Mouse (Mus musculus) forebrain, embryonic 13.5 days (tissue): ENCODE measurements around the gene Tti1. TPM values are rescaled to one million over a fixed set of nuclear protein-coding genes. Genes with fewer than 3 reads are reported as not detected.
A peak's percentile ranks its signal among the peaks of the same experiment; 100 is the strongest.

Experiments used
- ATAC-seq: fragments of 200-750 bp; cut with Nextera tagmentation; 2 replicates; pipeline ENCODE4 v1.8.0; 2017
- H3K27ac ChIP-seq: fragments of 300-500 bp; sonication (generic); 2 replicates; pipeline ENCODE4 v1.5.1; 2015; ENCODE audit warnings: inconsistent platforms, mild to moderate bottlenecking, moderate library complexity
- H3K27me3 ChIP-seq: fragments of 300-500 bp; sonication (generic); 2 replicates; pipeline ENCODE4 v1.6.1; 2015; ENCODE audit warnings: mild to moderate bottlenecking, inconsistent platforms
- H3K36me3 ChIP-seq: fragments of 300-500 bp; sonication (generic); 2 replicates; pipeline ENCODE4 v1.6.1; 2015; ENCODE audit warnings: mild to moderate bottlenecking, inconsistent platforms; ENCODE audit not compliant: poor library complexity, severe bottlenecking
- H3K4me1 ChIP-seq: fragments of 300-500 bp; sonication (generic); 2 replicates; pipeline ENCODE4 v1.6.1; 2015; ENCODE audit warnings: inconsistent platforms
- H3K4me2 ChIP-seq: fragments of 300-500 bp; sonication (generic); 2 replicates; pipeline ENCODE4 v1.6.1; 2015; ENCODE audit warnings: inconsistent platforms, mild to moderate bottlenecking, moderate library complexity
- H3K4me3 ChIP-seq: fragments of 300-500 bp; sonication (generic); 2 replicates; pipeline ENCODE4 v1.5.1; 2015; ENCODE audit warnings: mild to moderate bottlenecking, inconsistent platforms
- H3K9ac ChIP-seq: fragments of 300-500 bp; sonication (generic); 2 replicates; pipeline ENCODE4 v1.6.1; 2015; ENCODE audit warnings: mild to moderate bottlenecking, inconsistent platforms
- H3K9me3 ChIP-seq: fragments of 300-500 bp; sonication (generic); replicated peaks from 2 replicates; pipeline ENCODE4 v1.6.1; 2016; ENCODE audit warnings: inconsistent platforms
- WGBS: fragments of 180-500 bp; shearing (Covaris S2); methylation state at CpG from one replicate; pipeline ENCODE4 v1.1.7; 2015; 5-methylcytosine and 5-hydroxymethylcytosine counted together
- polyA plus RNA-seq: library from polyadenylated mRNA; unstranded; fragments of >200 nt; fragmentation: Nextera tagmentation; extraction: Ambion mirVana; gene quantifications from 2 replicates; pipeline ENCODE4 v1.2.1, GENCODE M21; 2015

Gene Tti1
- polyA plus RNA-seq, 1 experiment from 2014 or later = 21.0 TPM

DNA sequence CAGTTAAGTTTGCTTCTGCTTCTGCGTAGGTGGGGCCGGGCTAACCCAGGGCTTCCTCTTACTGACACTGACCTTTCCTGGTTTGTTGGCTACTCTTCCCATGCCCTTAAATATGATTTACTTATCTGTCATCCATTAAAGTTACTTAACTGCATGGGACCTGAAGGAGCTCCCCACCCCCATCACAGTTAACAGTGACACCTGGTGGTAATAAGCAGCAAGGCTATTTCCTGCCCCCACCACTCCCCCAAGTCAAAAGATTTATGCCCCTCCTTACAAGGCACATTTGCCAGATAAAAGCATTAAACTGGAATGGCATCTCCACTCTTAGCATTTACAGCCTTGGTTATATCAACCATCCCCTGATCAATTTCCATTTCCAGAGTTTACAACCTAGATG, 38.3 kb downstream of the Tti1 start:
- Histone ChIP-seq H3K27me3 (no peaks in the 10 kb centered on the region), H3K9me3 (no peaks in the 10 kb centered on the region), H3K27ac (no peak overlapping the region), H3K9ac (no peak overlapping the region), H3K4me2 (no peak overlapping the region), H3K4me1 (peaks cover 13% of the 10 kb centered on the region; the same call in 1 of the 2 replicates), H3K4me3 (no peak overlapping the region), H3K36me3 (peaks cover 38% of the 10 kb centered on the region)
- 96% methylated on average over 2 of the region's 2 CpGs for WGBS
- no peak for ATAC-seq

DNA sequence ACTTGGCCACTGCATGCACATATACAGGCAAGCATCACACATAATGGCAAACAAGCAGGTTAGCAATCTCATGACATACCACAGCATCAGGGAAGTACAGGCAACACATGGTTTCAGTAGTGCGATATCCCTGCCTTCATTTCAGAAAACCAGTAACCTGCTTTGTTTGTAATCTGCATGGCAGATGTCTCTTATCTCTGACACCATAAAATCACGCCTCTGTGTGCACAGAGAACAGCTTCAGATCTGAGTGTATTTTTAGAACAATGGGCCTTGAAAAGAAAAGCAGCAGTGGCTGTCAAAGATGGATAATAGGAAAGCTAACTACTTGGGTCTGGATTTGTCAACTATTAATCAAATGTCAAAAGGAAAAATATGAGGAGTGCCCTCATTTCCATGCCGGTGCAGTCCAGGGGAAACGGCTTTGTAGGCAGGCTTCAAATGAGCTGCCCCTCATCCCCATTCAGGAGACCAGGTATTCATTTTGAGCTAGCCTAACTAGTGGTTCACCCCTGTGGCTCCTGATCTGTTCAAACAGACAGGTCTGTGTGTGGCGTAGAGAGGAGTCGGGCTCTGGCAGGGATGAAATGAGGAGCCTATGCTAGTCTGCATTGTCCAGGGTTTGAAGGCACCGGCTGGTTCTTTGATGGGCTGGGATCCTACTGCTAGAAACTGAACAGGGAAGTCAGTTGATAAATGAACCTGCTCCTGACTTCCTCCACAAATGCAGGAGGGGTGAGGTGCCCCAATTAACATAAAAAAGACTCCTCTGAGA, 39.6 kb downstream of the Tti1 start:
- Histone ChIP-seq H3K4me2 (no peak overlapping the region), H3K36me3 (peaks cover 27% of the 10 kb centered on the region), H3K4me1 (peaks cover 13% of the 10 kb centered on the region; the same call in 1 of the 2 replicates), H3K4me3 (no peak overlapping the region), H3K9ac (no peak overlapping the region), H3K27me3 (no peaks in the 10 kb centered on the region), H3K27ac (peak overlapping the region; percentile 37; the same call in 1 of the 2 replicates), H3K9me3 (no peaks in the 10 kb centered on the region)
- peak; percentile 50; the same call in 1 of the 2 replicates for ATAC-seq
- 67% methylated on average over 7 of the region's 7 CpGs for WGBS

GRCm38 (mm10) chr2:157986235-157986634, 42.0 kb downstream of the Tti1 start:
- Histone ChIP-seq H3K9me3 (no peaks in the 10 kb centered on the region), H3K4me1 (peaks cover 13% of the 10 kb centered on the region; the same call in 1 of the 2 replicates)

DNA sequence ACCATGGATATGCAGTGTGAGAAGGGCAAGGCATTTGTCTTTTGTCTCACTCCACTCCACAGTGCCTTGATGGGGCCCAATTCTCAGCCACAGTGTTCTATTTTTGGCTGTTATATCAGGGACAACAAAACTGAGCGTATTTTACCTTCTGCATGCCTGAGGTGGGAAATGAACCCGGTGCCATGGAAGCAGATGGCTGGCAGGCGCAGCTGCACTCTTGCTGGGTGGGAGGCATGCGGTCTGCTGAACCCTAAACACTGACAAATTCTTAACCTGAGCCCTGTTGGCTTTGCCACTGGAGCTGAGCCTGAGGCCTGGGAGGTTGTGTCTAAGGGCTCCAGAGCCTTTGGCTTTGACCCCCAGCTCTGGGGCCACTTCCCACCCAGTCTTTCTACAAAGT, 42.6 kb downstream of the Tti1 start:
- Histone ChIP-seq H3K9me3 (no peaks in the 10 kb centered on the region), H3K4me1 (peaks cover 13% of the 10 kb centered on the region; the same call in 1 of the 2 replicates), H3K27me3 (no peaks in the 10 kb centered on the region), H3K4me2 (no peak overlapping the region), H3K9ac (no peak overlapping the region), H3K27ac (peak overlapping the region; percentile 40), H3K4me3 (no peak overlapping the region), H3K36me3 (peaks cover 10% of the 10 kb centered on the region)
- no peak for ATAC-seq
- 78% methylated on average over 4 of the region's 4 CpGs for WGBS

More at GRCm38 (mm10) chr2:157986235-157986634, 42.0 kb downstream of the Tti1 start:
- no peak overlapping the region for H3K4me3 ChIP-seq
- peaks cover 14% of the 10 kb centered on the region for H3K36me3 ChIP-seq
- no peak overlapping the region for H3K27ac ChIP-seq
- WGBS = 87% methylated on average over 6 of the region's 6 CpGs
- no peak overlapping the region for H3K4me2 ChIP-seq
- H3K9ac ChIP-seq = no peak overlapping the region
- H3K27me3 ChIP-seq = no peaks in the 10 kb centered on the region
- ATAC-seq = no peak

- no peak for ATAC-seq
- Histone ChIP-seq H3K4me2 (no peak overlapping the region), H3K9ac (no peak overlapping the region), H3K9me3 (no peaks in the 10 kb centered on the region), H3K4me3 (no peak overlapping the region), H3K36me3 (peaks cover 10% of the 10 kb centered on the region), H3K27ac (no peak overlapping the region), H3K4me1 (peaks cover 13% of the 10 kb centered on the region; the same call in 1 of the 2 replicates), H3K27me3 (no peaks in the 10 kb centered on the region)
- 83% methylated on average over 4 of the region's 4 CpGs for WGBS
These were observed 45.0 kb downstream of the Tti1 start for GRCm38 (mm10) chr2:157983276-157983675.

DNA sequence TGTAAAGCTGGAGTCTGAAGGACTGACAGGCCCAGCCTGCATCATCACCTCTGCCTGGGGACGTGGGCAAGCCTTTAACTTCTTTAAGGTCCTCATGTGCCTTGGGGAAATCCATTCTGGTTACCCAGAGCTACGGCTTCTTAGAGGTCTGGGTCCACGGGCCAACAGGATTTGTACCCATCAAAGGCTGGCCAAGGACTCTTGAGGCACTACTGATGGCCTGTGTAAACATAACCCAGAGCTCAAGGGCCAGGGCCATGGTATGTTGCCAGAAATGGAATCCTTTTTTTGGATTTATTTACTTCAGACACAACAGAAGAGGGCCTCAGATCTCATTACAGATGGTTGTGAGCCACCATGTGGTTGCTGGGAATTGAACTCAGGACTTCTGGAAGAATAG, 45.5 kb downstream of the Tti1 start:
- no peaks in the 10 kb centered on the region for H3K9me3 ChIP-seq
- ATAC-seq = no peak
- H3K27me3 ChIP-seq = no peaks in the 10 kb centered on the region
- no peak overlapping the region for H3K27ac ChIP-seq
- peaks cover 10% of the 10 kb centered on the region for H3K36me3 ChIP-seq
- H3K4me3 ChIP-seq = no peak overlapping the region
- no peak overlapping the region for H3K4me2 ChIP-seq
- no peak overlapping the region for H3K9ac ChIP-seq
- 94% methylated on average over 3 of the region's 3 CpGs for WGBS
- peaks cover 10% of the 10 kb centered on the region; the same call in 1 of the 2 replicates for H3K4me1 ChIP-seq

GRCm38 (mm10) chr2:157979241-157979640, 49.0 kb downstream of the Tti1 start:
- H3K4me2 ChIP-seq = no peak overlapping the region
- no peak overlapping the region for H3K27ac ChIP-seq
- no peak overlapping the region for H3K9ac ChIP-seq
- H3K9me3 ChIP-seq = no peaks in the 10 kb centered on the region
- no peak overlapping the region for H3K4me3 ChIP-seq
- ATAC-seq = no peak
- peaks cover 7% of the 10 kb centered on the region for H3K36me3 ChIP-seq
- WGBS = 56% methylated on average over 5 of the region's 5 CpGs
- peaks cover 19% of the 10 kb centered on the region for H3K4me1 ChIP-seq
- peaks cover 9% of the 10 kb centered on the region; the same call in 1 of the 2 replicates for H3K27me3 ChIP-seq

GRCm38 (mm10) chr2:157975595-157975994, 52.6 kb downstream of the Tti1 start:
- no peak for ATAC-seq
- H3K27me3 ChIP-seq = peaks cover 25% of the 10 kb centered on the region
- no peaks in the 10 kb centered on the region for H3K9me3 ChIP-seq
- peak overlapping the region; percentile 22; the same call in 1 of the 2 replicates for H3K9ac ChIP-seq
- H3K27ac ChIP-seq = peak overlapping the region; percentile 68
- peak overlapping the region; percentile 48 for H3K4me2 ChIP-seq
- 0 out of 2 replicates have a peak overlapping the region, but pooled peaks have one; percentile 9 for H3K4me3 ChIP-seq
- no peaks in the 10 kb centered on the region for H3K36me3 ChIP-seq
- peaks cover 20% of the 10 kb centered on the region for H3K4me1 ChIP-seq
- WGBS = 7% methylated on average over 7 of the region's 7 CpGs

- peak; percentile 61; the same call in 1 of the 2 replicates for ATAC-seq
- H3K9ac ChIP-seq = peak overlapping the region; percentile 35
- H3K27ac ChIP-seq = peak overlapping the region; percentile 68
- H3K36me3 ChIP-seq = no peaks in the 10 kb centered on the region
- peaks cover 24% of the 10 kb centered on the region for H3K4me1 ChIP-seq
- 2% methylated on average over 23 of the region's 23 CpGs for WGBS
- peaks cover 32% of the 10 kb centered on the region for H3K27me3 ChIP-seq
- peak overlapping the region; percentile 9 for H3K4me3 ChIP-seq
- H3K4me2 ChIP-seq = peak overlapping the region; percentile 48
- no peaks in the 10 kb centered on the region for H3K9me3 ChIP-seq
These were observed 53.4 kb downstream of the Tti1 start for GRCm38 (mm10) chr2:157974604-157975501.

- no peak for ATAC-seq
These were observed 57.6 kb downstream of the Tti1 start for GRCm38 (mm10) chr2:157970669-157971068.

GRCm38 (mm10) chr2:157970124-157970523, 58.1 kb downstream of the Tti1 start:
- Histone ChIP-seq H3K9ac (no peak overlapping the region), H3K36me3 (no peaks in the 10 kb centered on the region), H3K4me3 (no peak overlapping the region), H3K4me2 (no peak overlapping the region), H3K27ac (no peak overlapping the region), H3K9me3 (no peaks in the 10 kb centered on the region), H3K27me3 (peaks cover 63% of the 10 kb centered on the region), H3K4me1 (peaks cover 14% of the 10 kb centered on the region)
- 53% methylated on average over 6 of the region's 6 CpGs for WGBS
- peak; percentile 41; the same call in 1 of the 2 replicates for ATAC-seq

More at GRCm38 (mm10) chr2:157970669-157971068, 57.6 kb downstream of the Tti1 start:
- no peaks in the 10 kb centered on the region for H3K36me3 ChIP-seq
- H3K27me3 ChIP-seq = peaks cover 58% of the 10 kb centered on the region
- H3K4me1 ChIP-seq = peaks cover 19% of the 10 kb centered on the region
- WGBS = 3% methylated on average over 3 of the region's 3 CpGs
- H3K9ac ChIP-seq = no peak overlapping the region
- H3K27ac ChIP-seq = no peak overlapping the region
- H3K4me2 ChIP-seq = no peak overlapping the region
- no peak overlapping the region for H3K4me3 ChIP-seq
- no peaks in the 10 kb centered on the region for H3K9me3 ChIP-seq

GRCm38 (mm10) chr2:157967856-157968255, 60.4 kb downstream of the Tti1 start:
- Histone ChIP-seq H3K4me3 (no peak overlapping the region), H3K27ac (no peak overlapping the region), H3K9ac (no peak overlapping the region), H3K36me3 (no peaks in the 10 kb centered on the region), H3K4me1 (0 out of 2 replicates have a peak, but pooled peaks cover 4% of the 10 kb centered on the region), H3K27me3 (peaks cover 67% of the 10 kb centered on the region), H3K9me3 (no peaks in the 10 kb centered on the region), H3K4me2 (no peak overlapping the region)
- ATAC-seq = no peak
- WGBS = 20% methylated on average over 3 of the region's 3 CpGs
